Mouse (Mus musculus) neural tube, embryonic 13.5 days (tissue): Measurements from ENCODE around the gene Rasgef1a. TPM values are rescaled to one million over a fixed set of nuclear protein-coding genes. Genes with fewer than 3 reads are reported as not detected.

Experiments
- ATAC-seq: fragments of 200-750 bp; cut with Nextera tagmentation; 2 replicates; pipeline ENCODE4 v1.8.0; 2017; ENCODE audit warnings: low read depth, mild to moderate bottlenecking, moderate TSS enrichment, moderate library complexity
- H3K27ac ChIP-seq: fragments of 300-500 bp; sonication (generic); replicated peaks from 2 replicates; pipeline ENCODE4 v1.5.1; 2015; ENCODE audit warnings: moderate library complexity, mild to moderate bottlenecking, inconsistent platforms
- H3K27me3 ChIP-seq: fragments of 300-500 bp; sonication (generic); 2 replicates; pipeline ENCODE4 v1.6.1; 2015; ENCODE audit warnings: mild to moderate bottlenecking, inconsistent platforms
- H3K36me3 ChIP-seq: fragments of 300-500 bp; sonication (generic); 2 replicates; pipeline ENCODE4 v1.6.1; 2015; ENCODE audit warnings: mild to moderate bottlenecking, inconsistent platforms
- H3K4me1 ChIP-seq: fragments of 300-500 bp; sonication (generic); replicated peaks from 2 replicates; pipeline ENCODE4 v1.6.1; 2015; ENCODE audit warnings: inconsistent platforms
- H3K4me2 ChIP-seq: fragments of 300-500 bp; sonication (generic); 2 replicates; pipeline ENCODE4 v1.6.1; 2015; ENCODE audit warnings: inconsistent platforms, mild to moderate bottlenecking, moderate library complexity
- H3K4me3 ChIP-seq: fragments of 300-500 bp; sonication (generic); 2 replicates; pipeline ENCODE4 v1.5.1; 2015; ENCODE audit warnings: mild to moderate bottlenecking, inconsistent platforms
- H3K9ac ChIP-seq: fragments of 300-500 bp; sonication (generic); 2 replicates; pipeline ENCODE4 v1.6.1; 2015; ENCODE audit warnings: moderate library complexity, mild to moderate bottlenecking, inconsistent platforms
- H3K9me3 ChIP-seq: fragments of 300-500 bp; sonication (generic); 2 replicates; pipeline ENCODE4 v1.6.1; 2016; ENCODE audit warnings: inconsistent platforms
- WGBS: fragments of 180-500 bp; shearing (Covaris S2); methylation state at CpG from one replicate; pipeline ENCODE4 v1.1.7; 2015; 5-methylcytosine and 5-hydroxymethylcytosine counted together
- polyA plus RNA-seq: library from polyadenylated mRNA; unstranded; fragments of >200 nt; fragmentation: Nextera tagmentation; extraction: Ambion mirVana; gene quantifications from 2 replicates; pipeline ENCODE4 v1.2.1, GENCODE M21; 2015

Rasgef1a gene
- polyA plus RNA-seq, 1 experiment from 2014 or later, result 0.88 TPM

DNA sequence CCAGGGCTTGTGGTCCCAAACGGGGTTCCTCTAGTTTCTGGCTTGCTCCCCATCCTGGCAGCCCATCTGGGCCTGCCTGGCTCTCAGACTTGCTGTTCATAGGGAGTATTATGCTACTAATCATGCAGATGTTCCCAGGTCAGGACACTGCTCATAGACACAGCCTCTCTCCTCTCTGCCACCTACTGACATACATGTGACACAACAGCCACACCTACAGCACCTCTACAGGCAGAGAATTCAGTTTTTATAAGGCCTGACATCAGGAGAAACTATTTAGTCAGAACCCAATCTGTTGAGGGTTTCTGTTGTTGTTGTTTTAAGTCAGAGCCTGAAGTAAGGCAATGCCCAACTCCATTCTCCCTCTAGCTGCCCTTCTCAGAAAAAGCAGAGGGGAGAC lies 100.6 kb downstream of the Rasgef1a start:
- H3K4me1 ChIP-seq, result no peaks in the 10 kb centered on the region
- no peak overlapping the region for H3K9ac ChIP-seq
- no peak for ATAC-seq
- no peak overlapping the region for H3K4me3 ChIP-seq
- peaks cover 24% of the 10 kb centered on the region for H3K36me3 ChIP-seq
- H3K9me3 ChIP-seq, result no peaks in the 10 kb centered on the region
- no peaks in the 10 kb centered on the region for H3K27me3 ChIP-seq
- WGBS, result 68% methylated on average over 1 of the region's 1 CpGs
- H3K27ac ChIP-seq, result no peak overlapping the region
- H3K4me2 ChIP-seq, result no peak overlapping the region

DNA sequence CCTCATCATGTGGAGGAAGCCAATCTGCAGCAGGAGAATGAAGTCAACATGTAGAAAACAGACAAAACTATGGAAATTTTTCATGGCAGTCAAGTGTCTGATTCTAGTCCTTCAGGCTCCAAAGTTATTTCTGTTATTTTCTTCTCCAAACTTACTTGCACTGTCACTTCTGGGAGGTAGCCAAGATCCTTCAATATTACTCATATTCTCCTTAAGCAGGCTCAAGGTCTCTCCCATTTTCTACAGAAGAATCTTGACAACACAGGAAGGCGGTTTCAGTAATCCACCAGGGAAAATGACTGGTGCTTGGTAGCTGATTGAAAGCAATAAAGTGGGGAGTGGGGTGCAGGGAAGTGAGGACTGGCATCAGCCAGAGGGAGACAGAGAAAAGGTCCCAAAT lies 111.5 kb downstream of the Rasgef1a start:
- H3K9me3 ChIP-seq, result no peaks in the 10 kb centered on the region
- no peaks in the 10 kb centered on the region for H3K27me3 ChIP-seq
- H3K4me2 ChIP-seq, result no peak overlapping the region
- WGBS, result 87% methylated on average over 1 of the region's 1 CpGs
- no peak overlapping the region for H3K27ac ChIP-seq
- no peak overlapping the region for H3K4me3 ChIP-seq
- ATAC-seq, result no peak
- no peaks in the 10 kb centered on the region for H3K4me1 ChIP-seq
- peaks cover 34% of the 10 kb centered on the region for H3K36me3 ChIP-seq
- no peak overlapping the region for H3K9ac ChIP-seq

DNA sequence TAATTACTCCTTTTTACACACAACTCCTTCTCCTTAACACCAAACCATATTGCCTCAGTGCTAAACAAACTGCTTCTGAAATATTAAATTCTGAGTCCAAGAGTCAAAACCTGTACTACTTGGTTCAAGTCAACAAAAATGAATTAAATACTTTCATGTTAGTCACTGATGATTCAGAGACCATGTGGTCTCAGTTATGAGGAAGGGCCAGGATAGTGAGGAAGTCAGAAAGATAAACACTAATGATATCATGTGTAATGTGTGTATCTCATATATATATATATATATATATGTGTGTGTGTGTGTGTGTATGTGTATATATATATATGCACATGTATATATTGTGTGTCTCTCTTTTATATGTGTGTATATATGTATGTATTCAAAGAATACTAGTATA lies 115.3 kb downstream of the Rasgef1a start:
- H3K36me3 ChIP-seq, result peaks cover 31% of the 10 kb centered on the region
- H3K9me3 ChIP-seq, result no peaks in the 10 kb centered on the region
- no peak overlapping the region for H3K4me2 ChIP-seq
- no peaks in the 10 kb centered on the region for H3K4me1 ChIP-seq
- no peak overlapping the region for H3K27ac ChIP-seq
- no peak overlapping the region for H3K9ac ChIP-seq
- ATAC-seq, result no peak
- H3K27me3 ChIP-seq, result no peaks in the 10 kb centered on the region
- H3K4me3 ChIP-seq, result no peak overlapping the region

DNA sequence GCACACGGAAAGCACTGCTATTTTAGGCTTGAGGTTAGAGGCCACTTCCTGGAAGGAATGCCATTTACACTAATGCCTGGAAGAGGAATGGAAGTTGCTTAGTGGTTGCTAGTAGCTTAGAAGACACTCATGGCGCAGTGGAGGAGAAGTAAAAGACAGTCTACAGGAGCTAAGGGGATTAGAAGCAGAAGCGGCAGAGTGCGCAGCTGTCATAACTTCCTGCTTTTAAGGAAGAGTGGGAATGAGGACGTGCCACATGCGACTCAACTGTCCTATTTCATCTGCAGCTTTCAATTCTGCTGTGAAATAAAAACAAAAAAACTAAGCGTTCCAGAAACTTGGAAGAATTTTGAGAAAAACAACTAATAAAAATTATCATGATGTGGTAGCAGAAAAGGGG lies 116.0 kb downstream of the Rasgef1a start:
- no peak overlapping the region for H3K27ac ChIP-seq
- no peak overlapping the region for H3K9ac ChIP-seq
- WGBS, result 84% methylated on average over 7 of the region's 7 CpGs
- no peak for ATAC-seq
- no peaks in the 10 kb centered on the region for H3K9me3 ChIP-seq
- peaks cover 25% of the 10 kb centered on the region for H3K36me3 ChIP-seq
- no peak overlapping the region for H3K4me2 ChIP-seq
- no peaks in the 10 kb centered on the region for H3K27me3 ChIP-seq
- no peaks in the 10 kb centered on the region for H3K4me1 ChIP-seq
- no peak overlapping the region for H3K4me3 ChIP-seq

DNA sequence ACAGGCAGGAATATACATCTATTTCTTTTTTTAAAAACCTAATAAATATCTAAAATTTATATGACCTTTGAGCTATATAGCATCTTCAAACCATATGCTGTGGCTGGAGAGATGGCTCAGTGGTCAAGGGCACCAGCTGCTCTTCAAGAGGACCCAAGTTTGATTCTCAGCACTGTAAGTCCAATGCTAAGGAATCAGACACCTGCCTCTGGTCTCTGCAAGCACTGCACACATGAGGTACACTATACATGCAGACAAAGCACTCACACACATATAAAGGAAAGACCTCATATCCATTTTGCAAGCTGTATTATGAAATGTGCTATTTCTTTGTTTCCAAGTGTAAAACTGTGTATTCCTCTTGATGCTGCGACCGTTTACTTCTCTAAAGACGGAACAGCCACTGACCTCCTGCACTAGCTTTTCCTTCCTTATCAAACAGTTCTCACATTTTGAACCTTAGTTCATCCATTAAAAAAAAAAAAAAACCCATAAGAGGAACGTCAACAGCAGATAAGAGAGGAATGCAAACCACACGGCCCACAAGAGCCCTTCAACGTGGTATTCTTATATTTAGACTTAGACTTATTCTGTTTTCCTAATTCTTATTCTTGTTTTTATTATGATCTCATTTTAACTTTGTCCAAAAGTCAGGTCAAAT lies 116.7 kb downstream of the Rasgef1a start:
- no peak overlapping the region for H3K27ac ChIP-seq
- H3K4me2 ChIP-seq, result no peak overlapping the region
- 87% methylated on average over 6 of the region's 6 CpGs for WGBS
- no peak overlapping the region for H3K9ac ChIP-seq
- H3K4me3 ChIP-seq, result no peak overlapping the region
- peaks cover 18% of the 10 kb centered on the region for H3K36me3 ChIP-seq
- H3K4me1 ChIP-seq, result no peaks in the 10 kb centered on the region
- no peak for ATAC-seq
- no peaks in the 10 kb centered on the region for H3K27me3 ChIP-seq
- H3K9me3 ChIP-seq, result no peaks in the 10 kb centered on the region

DNA sequence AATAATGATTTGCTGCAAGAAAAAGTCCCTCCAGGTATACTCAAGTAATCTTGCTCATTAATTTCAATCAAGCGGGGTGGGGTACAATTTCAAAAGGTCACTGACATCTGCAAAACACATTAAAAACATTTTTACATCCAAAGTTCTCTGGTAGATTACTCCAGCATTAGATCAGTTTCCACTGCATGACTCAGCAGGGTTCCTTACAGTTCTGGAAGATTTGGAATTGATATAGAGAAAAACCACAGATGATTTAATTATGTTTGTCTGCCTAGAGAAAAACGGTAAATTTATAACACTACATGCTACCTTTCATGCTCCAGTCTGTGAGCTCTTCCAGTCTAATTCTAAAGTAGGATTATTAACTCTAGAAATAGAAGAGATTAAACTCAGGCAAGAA lies 118.8 kb downstream of the Rasgef1a start:
- ATAC-seq, result no peak
- Histone ChIP-seq H3K4me2 (no peak overlapping the region), H3K4me1 (no peaks in the 10 kb centered on the region), H3K4me3 (no peak overlapping the region), H3K27ac (no peak overlapping the region), H3K9me3 (no peaks in the 10 kb centered on the region), H3K27me3 (no peaks in the 10 kb centered on the region), H3K9ac (no peak overlapping the region), H3K36me3 (peaks cover 5% of the 10 kb centered on the region; the same call in 1 of the 2 replicates)
- WGBS, result 92% methylated on average over 2 of the region's 2 CpGs

DNA sequence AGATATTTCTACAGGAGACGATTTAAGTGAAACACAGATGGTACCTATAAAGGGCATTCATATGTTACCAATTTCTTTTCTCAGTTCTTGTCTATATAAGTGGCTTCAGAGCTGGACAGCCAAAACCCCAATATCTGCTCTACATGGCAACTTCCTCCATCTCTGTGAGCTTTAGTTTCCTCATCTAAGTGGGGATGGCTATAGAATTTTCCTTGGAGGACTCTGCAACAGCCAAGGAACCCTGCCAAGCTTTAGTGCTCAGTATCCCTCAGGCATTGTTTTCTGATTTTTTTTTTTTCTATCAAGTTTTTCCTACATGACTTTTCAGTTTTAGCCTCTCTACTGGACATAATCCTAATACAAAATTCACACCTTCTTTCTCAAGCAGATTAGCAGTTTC lies 123.2 kb downstream of the Rasgef1a start:
- H3K4me1 ChIP-seq, result peaks cover 10% of the 10 kb centered on the region
- no peak overlapping the region for H3K4me2 ChIP-seq
- no peak overlapping the region for H3K27ac ChIP-seq
- H3K36me3 ChIP-seq, result no peaks in the 10 kb centered on the region
- no peaks in the 10 kb centered on the region for H3K27me3 ChIP-seq
- WGBS, result 87% methylated on average over 1 of the region's 1 CpGs
- no peak overlapping the region for H3K9ac ChIP-seq
- no peak overlapping the region for H3K4me3 ChIP-seq
- H3K9me3 ChIP-seq, result no peaks in the 10 kb centered on the region
- no peak for ATAC-seq

DNA sequence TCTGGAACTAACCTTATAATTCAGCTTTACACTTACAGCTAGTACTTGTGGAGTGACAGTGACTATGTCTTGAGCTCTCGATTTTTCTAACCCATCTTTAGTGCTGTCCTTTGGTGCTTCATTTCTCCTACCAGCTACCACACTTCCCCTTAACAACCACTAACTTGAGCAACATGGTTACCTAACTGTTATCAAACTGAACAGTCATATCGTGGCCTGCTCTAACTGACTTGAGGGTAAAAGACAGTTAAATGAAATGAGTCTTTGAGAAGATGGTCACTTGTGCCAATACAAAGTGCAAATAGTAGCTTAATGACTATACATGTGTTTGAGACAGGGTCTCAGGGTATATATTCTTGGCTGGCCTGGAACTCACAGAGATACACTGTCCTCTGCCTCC lies 125.9 kb downstream of the Rasgef1a start:
- Histone ChIP-seq H3K36me3 (no peaks in the 10 kb centered on the region), H3K4me2 (no peak overlapping the region), H3K9me3 (no peaks in the 10 kb centered on the region), H3K27me3 (no peaks in the 10 kb centered on the region), H3K4me1 (peaks cover 10% of the 10 kb centered on the region), H3K27ac (no peak overlapping the region), H3K4me3 (no peak overlapping the region), H3K9ac (no peak overlapping the region)
- 87% methylated on average over 2 of the region's 2 CpGs for WGBS
- no peak for ATAC-seq

DNA sequence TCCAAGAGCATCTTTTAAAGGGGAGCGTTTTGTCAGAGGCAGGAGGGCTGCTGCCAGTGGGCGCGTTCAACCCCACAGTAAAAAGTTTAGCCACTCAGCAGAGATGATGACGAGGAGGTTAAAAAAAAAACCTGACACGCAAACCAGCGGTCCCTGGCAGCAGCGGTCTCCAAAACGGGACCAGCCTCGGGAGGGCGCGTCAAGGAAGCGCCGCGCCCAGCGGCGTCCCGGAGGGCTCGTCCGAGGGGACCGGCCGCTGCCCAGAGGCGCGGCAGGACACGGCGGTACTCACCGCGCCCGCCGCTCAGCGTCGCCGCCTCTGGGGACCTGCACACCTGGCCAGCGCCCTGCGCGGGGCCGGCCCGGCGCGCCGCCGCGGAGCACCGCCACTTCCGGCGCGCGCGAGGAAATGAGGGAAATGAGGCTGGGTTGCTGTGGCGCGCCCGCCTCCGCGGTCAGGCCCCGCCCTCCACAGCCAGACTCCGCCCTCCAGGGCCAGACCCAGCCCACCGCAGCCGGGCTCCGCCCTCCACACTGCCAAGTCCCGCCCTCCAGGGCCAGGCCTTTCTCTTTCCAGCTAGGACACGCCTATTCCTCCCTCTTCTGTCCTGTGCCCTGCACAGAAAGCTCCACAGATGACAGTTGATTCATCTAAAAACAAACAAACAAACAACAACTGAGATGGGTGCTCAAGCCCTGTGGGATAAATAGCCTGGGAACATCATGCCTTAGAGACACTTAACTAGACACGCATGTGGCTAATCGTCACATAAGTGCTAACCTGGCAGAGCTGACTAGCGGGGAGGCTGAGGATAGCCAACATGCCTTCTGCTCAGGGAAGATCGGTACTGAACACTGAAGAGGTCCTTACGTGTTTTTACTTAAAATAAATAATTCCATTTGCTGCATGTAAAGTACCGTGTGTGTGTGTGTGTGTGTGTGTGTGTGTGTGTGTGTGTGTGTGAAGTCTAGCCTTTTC lies 127.8 kb downstream of the Rasgef1a start, which contains the start of gene Csgalnact2:
Gene Csgalnact2, minus strand, starts transcription at position 410 of the 979 bp plus-strand sequence.
- Histone ChIP-seq H3K4me3 (peak within 1 kb of the TSS; percentile 80), H3K27me3 (no peaks in the 10 kb centered on the region), H3K36me3 (no peaks in the 10 kb centered on the region), H3K9ac (peak within 1 kb of the TSS; percentile 79), H3K9me3 (no peaks in the 10 kb centered on the region), H3K4me2 (peak within 1 kb of the TSS; percentile 80), H3K4me1 (peaks cover 10% of the 10 kb centered on the region), H3K27ac (peak within 1 kb of the TSS; percentile 82)
- WGBS, result 6% methylated on average over 64 of the region's 66 CpGs
- peak; percentile 99 for ATAC-seq

DNA sequence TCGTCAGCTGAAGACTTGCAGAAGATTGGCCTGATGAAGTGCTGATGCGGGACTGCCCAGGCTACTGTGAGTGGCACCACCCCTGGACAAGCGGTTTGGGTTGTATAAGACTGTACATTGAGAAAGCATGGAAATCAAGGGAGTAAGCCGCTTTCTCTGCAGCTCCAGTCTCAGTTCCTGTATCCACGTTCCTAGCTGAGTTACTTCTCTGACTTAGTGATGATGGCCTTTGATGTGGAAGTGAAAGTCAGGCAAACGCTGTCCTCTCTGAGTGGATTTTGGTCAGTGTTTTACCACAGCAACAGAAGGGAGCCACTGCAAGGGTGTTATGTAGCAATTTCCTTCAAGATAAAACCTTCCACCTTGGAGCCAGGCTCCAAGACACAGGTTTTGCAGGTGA lies 129.7 kb downstream of the Rasgef1a start:
- ATAC-seq, result no peak
- no peak overlapping the region for H3K9ac ChIP-seq
- peaks cover 10% of the 10 kb centered on the region for H3K4me1 ChIP-seq
- H3K27me3 ChIP-seq, result no peaks in the 10 kb centered on the region
- H3K4me2 ChIP-seq, result no peak overlapping the region
- no peak overlapping the region for H3K27ac ChIP-seq
- H3K4me3 ChIP-seq, result no peak overlapping the region
- no peaks in the 10 kb centered on the region for H3K36me3 ChIP-seq
- WGBS, result 86% methylated on average over 6 of the region's 6 CpGs
- H3K9me3 ChIP-seq, result no peaks in the 10 kb centered on the region
